Mouse (Mus musculus): ENCODE measurements around the gene Gm28305. TPM values are rescaled to one million over a fixed set of nuclear protein-coding genes. Genes with fewer than 3 reads are reported as not detected.

Gene Gm28305
- total and polyA plus RNA-seq, 3 experiments, result not detected

DNA sequence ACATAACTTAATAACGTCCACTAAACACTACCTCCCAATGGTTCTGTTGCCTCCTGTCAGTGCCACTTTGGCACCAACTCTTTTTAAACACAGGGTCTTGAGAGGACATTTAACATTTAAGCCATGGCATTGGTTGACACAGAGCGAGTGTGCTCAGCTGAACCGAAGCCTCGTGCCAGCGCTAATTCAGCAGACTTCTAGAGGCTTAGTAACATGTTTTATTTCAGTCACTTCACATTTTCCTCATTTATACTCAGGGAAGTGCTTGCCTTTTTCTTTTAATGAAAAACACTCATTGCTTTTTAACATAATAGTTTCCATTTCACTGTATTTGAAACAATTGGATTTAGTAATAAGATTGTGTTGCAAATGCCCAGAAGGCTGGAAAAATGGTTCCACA, 68.7 kb downstream of the Gm28305 start:
- H3K9ac ChIP-seq (ENCODE audit: insufficient read depth, low read depth), result no peak overlapping the region
- H3K4me2 ChIP-seq (ENCODE audit: insufficient read depth, low read depth, poor library complexity, severe bottlenecking), result no peak overlapping the region
- H3K4me3 ChIP-seq (replicated peaks in 1 of 3; ENCODE audit: low read depth in 2 of 3, low read length in 2 of 3, poor library complexity in 1 of 3), result no peak overlapping the region
- no peak for TF ChIP-seq TCF12 (IDR thresholded peaks at IDR 0.05; ENCODE audit: low read depth, low read length)
- TF ChIP-seq SMC3 (IDR thresholded peaks at IDR 0.05; ENCODE audit: low read depth, low read length), result no peak
- TF ChIP-seq JUND (conservative IDR thresholded peaks at IDR 0.05; ENCODE audit: low read depth, low read length), result no peak
- no peak for TF ChIP-seq JUN (IDR thresholded peaks at IDR 0.05; ENCODE audit: insufficient read depth, low read depth, low read length)
- no peak for TF ChIP-seq RCOR1 (conservative IDR thresholded peaks at IDR 0.05; ENCODE audit: low read depth, low read length)
- TF ChIP-seq USF2 (conservative IDR thresholded peaks at IDR 0.05; ENCODE audit: low read depth, low read length), result no peak
- TF ChIP-seq POLR2AphosphoS2 (IDR thresholded peaks at IDR 0.05; ENCODE audit: low read depth, low read length), result no peak
- no peak for DNase-seq (ENCODE audit: extremely low read depth)
- H3K27ac ChIP-seq (ENCODE audit: insufficient read depth, low read depth), result no peak overlapping the region
- dilution Hi-C loops (cut with MboI; ENCODE audit: extremely low pct_ligation_motif_present, extremely low pct_unique_long_range_greater_than_20kb, low sequenced_read_pairs), result no loop called here
- H3K27me3 ChIP-seq (replicated peaks), result no peaks in the 10 kb centered on the region
- in situ Hi-C loops (cut with MboI; ENCODE audit: low pct_ligation_motif_present, low pct_unique_long_range_greater_than_20kb, low sequenced_read_pairs), result no loop called here
- peaks cover 3% of the 10 kb centered on the region for H3K9me3 ChIP-seq (replicated peaks; ENCODE audit: low read length)
- peaks cover 0 to 8% of the 10 kb centered on the region in 2 experiments for H3K36me3 ChIP-seq (replicated peaks in 1 of 2; ENCODE audit: control insufficient read depth in 1 of 2, insufficient read depth in 1 of 2, low read length in 1 of 2)
- peaks cover 0 to 8% of the 10 kb centered on the region in 2 experiments; a peak in 2 of 4 replicates for H3K4me1 ChIP-seq (ENCODE audit: control insufficient read depth in 1 of 2, insufficient read depth in 2 of 2)
- no peaks in the 10 kb centered on the region for H3K79me2 ChIP-seq (replicated peaks; ENCODE audit: control insufficient read depth, extremely low read depth, insufficient read depth, poor library complexity, severe bottlenecking)

DNA sequence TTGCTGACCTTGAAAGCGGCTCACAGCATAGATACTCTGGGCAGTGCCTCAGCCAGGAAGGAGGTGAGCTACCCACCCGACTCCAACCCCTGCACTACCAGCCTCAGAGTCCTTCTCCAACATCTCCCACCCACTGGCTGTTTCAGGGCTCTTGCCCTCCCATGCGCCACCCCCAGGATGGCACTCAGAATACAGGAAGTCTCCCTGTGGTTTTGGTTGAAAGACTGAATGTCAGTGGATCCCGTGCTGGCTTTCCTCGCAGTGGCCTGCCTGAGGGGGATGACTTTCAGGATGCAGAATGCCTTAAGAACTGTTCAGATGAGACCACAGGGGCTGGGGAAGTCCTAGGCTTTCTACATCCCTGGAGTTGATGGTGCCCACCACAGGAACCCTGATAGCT, 82.6 kb downstream of the Gm28305 start:
- no peak for TF ChIP-seq BHLHE40 (IDR thresholded peaks at IDR 0.05; ENCODE audit: low read depth, low read length)
- TF ChIP-seq GABPA (IDR thresholded peaks at IDR 0.05; ENCODE audit: insufficient replicate concordance, low read depth, low read length), result no peak
- Histone ChIP-seq H3K27me3 (replicated peaks) (no peaks in the 10 kb centered on the region), H3K4me3 (replicated peaks in 1 of 3; ENCODE audit: low read depth in 2 of 3, low read length in 2 of 3, poor library complexity in 1 of 3) (no peak overlapping the region), H3K9ac (ENCODE audit: insufficient read depth, low read depth) (no peak overlapping the region), H3K36me3 (replicated peaks in 1 of 2; ENCODE audit: control insufficient read depth in 1 of 2, insufficient read depth in 1 of 2, low read length in 1 of 2) (peaks cover 3 to 32% of the 10 kb centered on the region in 2 experiments), H3K9me3 (replicated peaks; ENCODE audit: low read length) (no peaks in the 10 kb centered on the region), H3K27ac (ENCODE audit: insufficient read depth, low read depth) (no peak overlapping the region), H3K4me1 (ENCODE audit: control insufficient read depth in 1 of 2, insufficient read depth in 2 of 2) (peaks cover 0 to 14% of the 10 kb centered on the region in 2 experiments; a peak in 2 of 4 replicates), H3K4me2 (ENCODE audit: insufficient read depth, low read depth, poor library complexity, severe bottlenecking) (no peak overlapping the region), H3K79me2 (replicated peaks; ENCODE audit: control insufficient read depth, extremely low read depth, insufficient read depth, poor library complexity, severe bottlenecking) (no peaks in the 10 kb centered on the region)
- dilution Hi-C loops (cut with MboI; ENCODE audit: extremely low pct_ligation_motif_present, extremely low pct_unique_long_range_greater_than_20kb, low sequenced_read_pairs) (no loop called here), in situ Hi-C loops (cut with MboI; ENCODE audit: low pct_ligation_motif_present, low pct_unique_long_range_greater_than_20kb, low sequenced_read_pairs) (no loop called here)
- DNase-seq (ENCODE audit: extremely low read depth), result no peak

DNA sequence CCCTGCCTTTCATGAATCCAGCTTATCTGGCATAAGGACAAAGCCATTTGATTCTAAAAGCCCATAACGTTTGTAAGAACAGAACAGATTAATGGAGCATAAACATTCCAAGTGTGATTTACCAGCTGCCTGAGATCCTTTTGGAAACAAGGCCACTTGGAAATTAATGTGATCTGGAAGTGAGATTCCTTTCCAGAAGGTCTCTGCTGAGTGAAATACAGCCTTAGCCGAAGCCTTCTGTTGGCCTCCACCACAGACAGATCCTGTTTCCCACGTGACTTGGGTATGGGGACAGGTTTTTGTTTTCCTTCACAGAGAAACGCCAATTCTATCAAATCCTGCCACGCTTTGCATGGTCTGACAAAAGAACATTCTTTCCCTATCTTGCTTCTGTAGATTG, 83.2 kb downstream of the Gm28305 start:
- H3K79me2 ChIP-seq (replicated peaks; ENCODE audit: control insufficient read depth, extremely low read depth, insufficient read depth, poor library complexity, severe bottlenecking), result no peaks in the 10 kb centered on the region
- H3K4me2 ChIP-seq (ENCODE audit: insufficient read depth, low read depth, poor library complexity, severe bottlenecking), result no peak overlapping the region
- H3K9ac ChIP-seq (ENCODE audit: insufficient read depth, low read depth), result no peak overlapping the region
- peaks cover 0 to 14% of the 10 kb centered on the region in 2 experiments; a peak in 2 of 4 replicates for H3K4me1 ChIP-seq (ENCODE audit: control insufficient read depth in 1 of 2, insufficient read depth in 2 of 2)
- TF ChIP-seq CTCF (conservative IDR thresholded peaks at IDR 0.05 in 1 of 2, IDR thresholded peaks at IDR 0.05 in 1 of 2; ENCODE audit: low read depth in 2 of 2, low read length in 2 of 2), result no peak
- no peak for TF ChIP-seq ELF1 (IDR thresholded peaks at IDR 0.05; ENCODE audit: low read depth, low read length)
- TF ChIP-seq SIN3A (IDR thresholded peaks at IDR 0.05; ENCODE audit: low read length), result no peak
- no peak for TF ChIP-seq USF1 (IDR thresholded peaks at IDR 0.05; ENCODE audit: low read depth, low read length)
- TF ChIP-seq KAT2A (IDR thresholded peaks at IDR 0.05; ENCODE audit: insufficient replicate concordance, low read length), result no peak
- TF ChIP-seq MXI1 (IDR thresholded peaks at IDR 0.05; ENCODE audit: low read depth, low read length), result no peak
- no peak for TF ChIP-seq MAFK (IDR thresholded peaks at IDR 0.05; ENCODE audit: insufficient replicate concordance, low read length)
- no peak for TF ChIP-seq RAD21 (IDR thresholded peaks at IDR 0.05; ENCODE audit: low read depth, low read length)
- TF ChIP-seq TCF12 (IDR thresholded peaks at IDR 0.05; ENCODE audit: low read depth, low read length), result no peak
- TF ChIP-seq JUND (conservative IDR thresholded peaks at IDR 0.05; ENCODE audit: low read depth, low read length), result no peak
- TF ChIP-seq PAX5 (IDR thresholded peaks at IDR 0.05; ENCODE audit: low read length), result no peak
- no peak for TF ChIP-seq CHD2 (IDR thresholded peaks at IDR 0.05; ENCODE audit: low read length)
- TF ChIP-seq ZC3H11A (IDR thresholded peaks at IDR 0.05; ENCODE audit: low read depth, low read length), result no peak
- no peak for TF ChIP-seq NRF1 (IDR thresholded peaks at IDR 0.05; ENCODE audit: low read depth, low read length)
- TF ChIP-seq MAZ (IDR thresholded peaks at IDR 0.05; ENCODE audit: low read depth, low read length), result no peak
- TF ChIP-seq ETS1 (conservative IDR thresholded peaks at IDR 0.05; ENCODE audit: low read depth, low read length), result no peak
- H3K27me3 ChIP-seq (replicated peaks), result no peaks in the 10 kb centered on the region
- H3K36me3 ChIP-seq (replicated peaks in 1 of 2; ENCODE audit: control insufficient read depth in 1 of 2, insufficient read depth in 1 of 2, low read length in 1 of 2), result peaks cover 3 to 32% of the 10 kb centered on the region in 2 experiments
- in situ Hi-C loops (cut with MboI; ENCODE audit: low pct_ligation_motif_present, low pct_unique_long_range_greater_than_20kb, low sequenced_read_pairs), result no loop called here
- no peak overlapping the region for H3K27ac ChIP-seq (ENCODE audit: insufficient read depth, low read depth)
- dilution Hi-C loops (cut with MboI; ENCODE audit: extremely low pct_ligation_motif_present, extremely low pct_unique_long_range_greater_than_20kb, low sequenced_read_pairs), result no loop called here
- H3K4me3 ChIP-seq (replicated peaks in 1 of 3; ENCODE audit: low read depth in 2 of 3, low read length in 2 of 3, poor library complexity in 1 of 3), result no peak overlapping the region
- no peak for DNase-seq (ENCODE audit: extremely low read depth)
- no peaks in the 10 kb centered on the region for H3K9me3 ChIP-seq (replicated peaks; ENCODE audit: low read length)
